In the genomic region with DNA sequence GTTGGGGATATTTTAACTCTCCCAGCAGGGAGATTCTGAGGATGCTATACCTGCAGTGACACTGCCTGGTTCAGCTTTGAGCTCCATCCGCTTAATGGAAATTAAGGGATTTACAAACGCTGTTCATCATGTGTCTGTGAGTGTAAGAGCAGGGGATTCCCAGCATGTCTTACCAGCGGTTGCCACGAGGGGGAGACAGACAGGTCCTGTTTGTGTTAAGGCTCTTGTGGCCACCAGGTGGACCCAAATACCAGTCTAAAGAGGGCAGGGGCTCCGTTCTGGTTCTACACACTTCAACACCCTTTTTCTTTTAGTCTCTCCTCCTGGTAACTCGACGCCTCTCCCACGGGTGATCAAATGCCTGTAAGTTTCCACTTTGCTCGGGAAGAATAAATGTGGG, we compare ENCODE assay signal across 7 mouse cellular contexts. TPM values are rescaled to one million over a fixed set of nuclear protein-coding genes. Genes with fewer than 3 reads are reported as not detected.
DNase-seq lines count a peak whose midpoint lies in the region; ATAC-seq and TF ChIP-seq lines count a peak whose summit lies in the region.

No protein-coding gene starts in this region.

- no peaks in the 10 kb centered on the region for H3K4me1 ChIP-seq in intestine, postnatal 0 days (replicated peaks; ENCODE audit: control insufficient read depth, insufficient read depth, low read length)
- H3K4me1 ChIP-seq in midbrain, embryonic 12.5 days: no peaks in the 10 kb centered on the region
- no peaks in the 10 kb centered on the region for H3K4me1 ChIP-seq in small intestine, adult 2 months (ENCODE audit: control insufficient read depth, insufficient read depth, insufficient read length, low read length)

- no peak overlapping the region for H3K4me3 ChIP-seq in intestine, postnatal 0 days (ENCODE audit: low read depth, low read length)
- no peak overlapping the region for H3K4me3 ChIP-seq in midbrain, embryonic 12.5 days
- no peak overlapping the region for H3K4me3 ChIP-seq in small intestine, adult 2 months (ENCODE audit: low read depth, low read length)

- H3K36me3 ChIP-seq in intestine, postnatal 0 days (ENCODE audit: control insufficient read depth, insufficient read depth): no peaks in the 10 kb centered on the region
- H3K36me3 ChIP-seq in midbrain, embryonic 12.5 days: no peaks in the 10 kb centered on the region
- H3K36me3 ChIP-seq in small intestine, adult 2 months (ENCODE audit: control insufficient read depth, insufficient read depth, low read length): no peaks in the 10 kb centered on the region

- peak; percentile 90 for DNase-seq in adrenal gland, adult 2 months
- DNase-seq in embryo, embryonic 11 days: peak; percentile 91
- peak; percentile 89 to 97 for DNase-seq in gastrocnemius, postnatal 36 days
- DNase-seq in left cerebral cortex, postnatal 36 days (ENCODE audit: low spot score in 2 of 2): peak; percentile 90 to 93

- peak; percentile 72 for ATAC-seq in intestine, postnatal 0 days
- ATAC-seq in midbrain, embryonic 12.5 days (ENCODE audit: low FRiP score, low read depth): peak; percentile 74

- no peak overlapping the region for H3K9ac ChIP-seq in intestine, postnatal 0 days (ENCODE audit: low read depth, low read length)
- H3K9ac ChIP-seq in midbrain, embryonic 12.5 days (replicated peaks): no peak overlapping the region

- WGBS in intestine, postnatal 0 days: 1% methylated on average over 9 of the region's 9 CpGs
- WGBS in midbrain, embryonic 12.5 days: 6% methylated on average over 9 of the region's 9 CpGs
- WGBS in small intestine, adult 2 months: under 1% methylated on average over 9 of the region's 9 CpGs

- 0 out of 2 replicates have a peak, but pooled peaks cover 4% of the 10 kb centered on the region for H3K9me3 ChIP-seq in intestine, postnatal 0 days (ENCODE audit: control insufficient read depth)
- H3K9me3 ChIP-seq in midbrain, embryonic 12.5 days: peaks cover 10% of the 10 kb centered on the region

- peak; percentile 100 for TF ChIP-seq CTCF in intestine, postnatal 0 days (IDR thresholded peaks at IDR 0.05; ENCODE audit: low read depth)
- peak; percentile 100 for TF ChIP-seq CTCF in small intestine, adult 2 months (IDR thresholded peaks at IDR 0.05; ENCODE audit: extremely low read depth, insufficient read length, insufficient replicate concordance, low read depth, low read length)

- TF ChIP-seq POLR2A in small intestine, adult 2 months (IDR thresholded peaks at IDR 0.05; ENCODE audit: low read depth, low read length): no peak

- intact Hi-C loops in gastrocnemius, postnatal 36 days (cut with DNase I): loop anchor here (1.0 kb wide), 2 partner anchors 71 to 111 kb away; partner anchors contain the start of gene Tsfm
- intact Hi-C loops in left cerebral cortex, postnatal 36 days (cut with DNase I): loop anchor here (1.0 kb wide), 2 partner anchors 71 to 111 kb away; partner anchors contain the start of gene Tsfm

- no peak overlapping the region for H3K4me2 ChIP-seq in intestine, postnatal 0 days (replicated peaks; ENCODE audit: low read depth)
- no peak overlapping the region for H3K4me2 ChIP-seq in midbrain, embryonic 12.5 days (replicated peaks)

- H3K27me3 ChIP-seq in intestine, postnatal 0 days (replicated peaks; ENCODE audit: control insufficient read depth, insufficient read depth, low read length): no peaks in the 10 kb centered on the region
- H3K27me3 ChIP-seq in midbrain, embryonic 12.5 days: peaks cover 13% of the 10 kb centered on the region; the same call in 1 of the 2 replicates
- 0 out of 2 replicates have a peak, but pooled peaks cover 3% of the 10 kb centered on the region for H3K27me3 ChIP-seq in small intestine, adult 2 months (ENCODE audit: control insufficient read depth, insufficient read depth, low read length)

- no peak overlapping the region for H3K27ac ChIP-seq in intestine, postnatal 0 days (ENCODE audit: low read depth, low read length)
- H3K27ac ChIP-seq in midbrain, embryonic 12.5 days (replicated peaks): no peak overlapping the region
- no peak overlapping the region for H3K27ac ChIP-seq in small intestine, adult 2 months (ENCODE audit: insufficient read depth, low read depth, low read length)

RNA-seq across cellular contexts. Expression of gene Atp23, which starts 17.9 kb away (rescaled TPM):
- total RNA-seq in adrenal gland, adult 2 months (2021): 1 to 10 TPM; 3.9 to 5.6 TPM
- 8.2 and 9.9 TPM in 2 replicates for polyA plus RNA-seq in adrenal gland, adult 2 months (2012; rRNA removed)
- total RNA-seq in gastrocnemius, postnatal 36 days (2021): 1 to 10 TPM; 1.3 to 1.7 TPM
- 7.7 and 8.0 TPM in 2 replicates for polyA plus RNA-seq in intestine, postnatal 0 days (2015; fragmentation: Nextera tagmentation; extraction: Ambion mirVana)
- total RNA-seq in left cerebral cortex, postnatal 36 days (2021): 1 to 10 TPM; 8.9 to 9.5 TPM
- polyA plus RNA-seq in midbrain, embryonic 12.5 days (2016; fragmentation: Nextera tagmentation; extraction: Ambion mirVana): 14.4 and 15.0 TPM in 2 replicates
- polyA plus RNA-seq in small intestine, adult 2 months (2012; rRNA removed): 3.6 and 6.3 TPM in 2 replicates

RNA-seq across cellular contexts. Expression of gene Ctdsp2, which starts 59.5 kb away (rescaled TPM):
- total RNA-seq in adrenal gland, adult 2 months (2021): 100 to 1,000 TPM in 1 of 2 experiments, 10 to 100 TPM in 1; 75.0 to 119 TPM
- polyA plus RNA-seq in adrenal gland, adult 2 months (2012; rRNA removed): 98.8 and 100 TPM in 2 replicates
- 100 to 1,000 TPM in 1 of 2 experiments, 10 to 100 TPM in 1; 83.2 to 103 TPM for total RNA-seq in gastrocnemius, postnatal 36 days (2021)
- 43.1 and 46.7 TPM in 2 replicates for polyA plus RNA-seq in intestine, postnatal 0 days (2015; fragmentation: Nextera tagmentation; extraction: Ambion mirVana)
- 10 to 100 TPM; 72.0 to 74.1 TPM for total RNA-seq in left cerebral cortex, postnatal 36 days (2021)
- polyA plus RNA-seq in midbrain, embryonic 12.5 days (2016; fragmentation: Nextera tagmentation; extraction: Ambion mirVana): 40.1 and 45.4 TPM in 2 replicates
- polyA plus RNA-seq in small intestine, adult 2 months (2012; rRNA removed): 43.9 and 118 TPM in 2 replicates
